Mouse (Mus musculus) mesoderm, embryonic 11.5 days (tissue): Measurements from ENCODE around the gene Bfsp2.

Experiments
- DNase-seq: peaks from one replicate; pipeline ENCODE4 v3.0.0-alpha.2; 2012; ENCODE audit warnings: low read depth, low spot score

Bfsp2 gene

DNA sequence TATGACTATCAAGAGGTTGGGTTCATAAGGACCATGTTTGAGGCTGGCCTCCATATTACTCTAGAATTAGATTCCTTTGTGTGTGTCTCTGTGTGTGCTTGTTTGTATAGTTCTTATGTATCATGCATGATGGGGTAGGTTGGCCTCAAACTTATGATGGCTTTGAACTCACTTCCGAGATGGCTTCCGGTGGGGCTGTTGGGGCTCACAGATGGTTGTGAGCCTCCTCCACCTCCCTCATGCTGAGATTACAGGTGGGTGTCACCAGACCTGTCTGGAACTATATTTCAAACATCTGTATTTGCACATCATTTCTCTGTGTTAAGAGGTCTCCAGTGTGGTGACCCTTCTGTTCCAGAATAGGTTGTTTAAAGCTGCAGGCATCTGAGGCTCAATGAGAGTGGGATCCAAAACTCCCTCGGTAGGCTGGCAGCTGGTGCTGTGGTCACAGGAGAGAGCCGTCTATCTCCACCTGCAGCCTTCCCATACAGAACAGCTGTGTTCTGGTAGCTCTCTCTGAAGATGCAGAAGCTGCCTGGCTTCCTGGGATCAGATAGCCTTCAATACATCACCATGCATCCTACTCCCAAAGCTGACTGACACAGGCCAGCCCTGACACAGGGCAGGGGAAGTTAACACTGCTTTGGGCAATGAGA lies 96.0 kb downstream of the Bfsp2 start:
- no peak for DNase-seq

DNA sequence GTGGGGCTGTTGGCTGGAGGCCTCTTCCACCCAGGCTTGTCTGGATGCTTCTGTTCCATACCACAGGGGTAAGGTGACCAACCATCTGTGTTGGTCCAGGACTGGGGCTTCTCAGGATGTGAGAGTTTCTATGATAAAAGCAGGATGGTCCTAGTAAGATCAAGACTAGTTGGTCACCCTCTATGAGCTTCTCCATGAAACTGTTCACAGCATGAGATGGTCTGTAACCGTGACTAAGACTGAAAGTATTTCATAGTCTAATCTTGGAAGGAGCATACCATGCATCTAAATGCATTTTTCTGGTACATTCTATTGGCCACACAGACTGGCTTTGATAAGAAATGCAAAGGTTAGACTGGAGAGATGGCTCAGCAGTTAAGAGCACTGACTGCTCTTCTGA lies 96.6 kb downstream of the Bfsp2 start:
- DNase-seq, result no peak

DNA sequence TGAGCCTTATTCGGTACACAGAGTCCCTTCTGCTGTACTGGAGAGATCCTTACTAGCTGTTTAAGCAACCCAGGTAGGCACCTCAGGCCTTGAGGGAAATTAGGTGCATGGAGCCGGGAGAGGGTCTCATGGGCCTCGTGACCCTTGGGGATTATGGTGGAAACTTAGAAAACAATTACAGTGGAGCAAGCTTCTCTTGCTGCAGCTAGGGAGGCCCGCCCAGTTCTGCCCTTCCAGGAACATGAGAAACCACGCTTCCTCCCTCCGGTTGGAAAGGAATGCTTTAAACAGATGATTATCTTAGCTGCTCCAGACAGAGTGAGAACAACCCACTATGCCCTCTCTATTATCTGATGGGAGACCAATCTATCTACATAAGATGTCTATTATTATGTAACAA lies 97.2 kb downstream of the Bfsp2 start:
- DNase-seq, result no peak

DNA sequence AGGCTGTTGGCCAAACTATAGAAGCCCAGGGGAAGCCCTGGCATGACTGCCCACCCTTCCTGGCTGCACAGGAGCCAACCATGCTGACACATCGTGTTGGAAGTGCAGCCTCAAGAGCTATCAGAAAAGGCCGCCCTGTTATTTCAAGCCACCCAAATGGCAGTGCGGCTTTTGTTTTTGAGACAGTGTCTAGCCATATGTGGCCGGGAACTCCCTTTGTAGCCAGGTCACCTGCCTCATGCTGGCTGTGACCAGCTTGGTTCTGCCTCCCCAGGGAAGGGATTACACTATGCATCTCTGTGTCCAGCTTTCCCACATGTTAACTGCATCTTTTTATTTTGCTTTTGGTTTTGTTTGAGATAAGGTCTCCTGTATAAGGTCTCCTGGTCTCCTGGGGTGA lies 99.7 kb downstream of the Bfsp2 start:
- no peak for DNase-seq

DNA sequence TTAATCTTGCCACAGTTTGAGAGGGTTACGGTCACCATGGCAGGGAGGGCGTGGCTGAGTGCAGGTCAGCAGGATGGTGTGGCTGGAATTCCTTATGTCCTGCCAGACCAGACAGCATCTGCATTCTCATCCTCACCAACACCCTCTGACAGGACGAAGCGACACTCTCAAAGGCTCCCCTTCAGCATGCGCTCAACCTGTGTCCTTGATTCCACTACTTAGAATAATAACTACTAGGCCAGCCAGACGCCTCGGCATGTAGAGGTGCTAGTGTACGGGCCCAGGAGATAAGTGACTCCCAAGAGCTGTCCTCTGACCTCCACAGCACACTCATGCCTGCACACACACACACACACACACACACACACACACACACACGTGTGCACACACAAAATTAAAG lies 101.0 kb downstream of the Bfsp2 start:
- no peak for DNase-seq

DNA sequence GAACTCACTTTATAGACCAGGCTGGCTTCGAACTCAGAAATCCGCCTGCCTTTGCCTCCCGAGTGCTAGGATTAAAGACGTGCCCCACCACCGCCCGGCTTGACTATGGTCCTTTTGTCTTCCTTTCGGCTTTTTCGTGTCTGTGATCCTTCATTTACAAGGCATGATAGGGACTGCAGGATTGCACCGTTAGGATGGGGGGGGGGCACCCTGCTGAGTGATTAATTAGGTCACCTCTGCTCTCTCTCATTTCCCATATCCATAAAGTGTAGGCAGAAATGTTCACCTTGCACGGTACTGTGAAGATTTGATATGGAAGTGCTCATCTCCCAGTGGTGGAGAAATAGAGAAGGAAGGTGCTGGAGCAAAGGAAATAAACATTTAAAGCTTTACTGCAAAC lies 101.5 kb downstream of the Bfsp2 start:
- no peak for DNase-seq

DNA sequence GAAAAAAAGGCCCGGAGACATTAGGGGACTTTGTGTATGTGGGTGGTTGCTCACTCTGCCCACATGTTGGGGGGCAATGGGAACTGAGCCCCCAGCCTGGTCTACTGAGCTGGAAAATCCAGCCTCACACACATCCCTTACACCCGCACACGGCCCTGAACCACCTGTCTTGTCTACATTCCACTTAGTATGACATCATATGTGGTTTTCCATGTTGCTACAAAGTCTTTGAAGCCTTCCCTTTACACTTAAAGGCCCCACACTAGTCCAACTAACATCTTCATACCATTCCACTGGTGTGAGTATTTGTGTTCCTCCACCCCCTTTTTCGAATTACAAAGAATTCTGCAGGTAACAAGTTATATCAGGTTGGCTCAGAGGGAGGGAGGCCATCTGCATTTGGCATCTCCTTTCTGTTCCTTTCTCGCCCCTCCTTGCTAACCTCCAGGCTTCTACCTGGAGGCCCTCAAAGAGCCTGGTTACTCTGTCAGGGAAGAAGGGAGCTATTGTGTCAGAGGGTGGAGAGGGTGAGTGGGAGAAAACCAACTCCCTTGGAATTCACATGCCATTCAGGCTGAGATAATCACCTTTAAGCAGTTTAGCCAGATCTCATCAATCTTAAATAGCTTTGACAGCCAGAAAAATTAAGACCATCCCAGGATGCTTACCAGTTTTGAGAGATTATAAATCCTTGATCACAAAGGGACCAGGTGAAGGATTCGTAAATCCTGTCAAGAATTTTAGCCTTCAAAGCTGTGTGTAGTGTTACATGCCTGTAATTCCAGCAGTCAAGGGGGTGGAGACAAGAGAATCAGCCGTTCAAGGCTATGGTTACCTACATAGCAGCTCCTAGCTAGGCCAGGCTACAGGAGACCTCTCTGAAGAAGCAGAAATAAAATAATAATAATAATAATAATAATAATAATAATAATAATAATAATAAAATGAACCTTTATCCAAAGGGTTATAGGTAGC lies 103.6 kb downstream of the Bfsp2 start:
- peak; percentile 46 for DNase-seq
